ENCODE assay signal across 17 mouse cellular contexts in genomic region chr8:124271518-124271917, GRCm38 (mm10). TPM values are rescaled to one million over a fixed set of nuclear protein-coding genes. Genes with fewer than 3 reads are reported as not detected.
A peak's percentile ranks its signal among the peaks of the same experiment; 100 is the strongest.
DNase-seq lines count a peak whose midpoint lies in the region; ATAC-seq and TF ChIP-seq lines count a peak whose summit lies in the region.
"Had no signal": no experiment of that assay in that cellular context is flagged by ENCODE, and none has a peak within 500 bp of the region (broad histone marks: within the 10 kb centered on the region; RNA-seq: fewer than 3 reads in every experiment).

No protein-coding gene starts in this region.

- no peak for TF ChIP-seq CTCF in liver, postnatal 0 days (IDR thresholded peaks at IDR 0.05; ENCODE audit: low read depth)

- no peak; the same call in 1 of the 2 replicates for ATAC-seq in liver, embryonic 11.5 days (replicated peaks; ENCODE audit: low FRiP score)
- ATAC-seq in liver, postnatal 0 days = no peak

- H3K9ac ChIP-seq in liver, embryonic 11.5 days (ENCODE audit: low read depth, low read length) = no peak overlapping the region
- H3K9ac ChIP-seq in liver, postnatal 0 days (replicated peaks) = no peak overlapping the region
- H3K9ac ChIP-seq: hindbrain, embryonic 14.5 days had no signal

- no peak for TF ChIP-seq EP300 in liver, postnatal 0 days (IDR thresholded peaks at IDR 0.05; ENCODE audit: low read depth)

- DNase-seq in liver, embryonic 11.5 days (ENCODE audit: low spot score) = no peak
- DNase-seq in liver = no peak
- DNase-seq in liver, postnatal 0 days = no peak
- DNase-seq in splenic B cell, adult 2 months (ENCODE audit: low read depth, low spot score) = peak; percentile 67
- no peak for DNase-seq in Muller cell, postnatal 12 days (ENCODE audit: inconsistent ontology term)
- DNase-seq in adipocyte (ENCODE audit: low spot score) = no peak
- DNase-seq: adrenal gland, postnatal 36 days; cerebellum, postnatal 14 days; heart, adult 11 months; kidney, adult 11 months; kidney, postnatal 4 days; layer of hippocampus, postnatal 36 days; left cerebral cortex, postnatal 4 days; lung, adult 18-20 months; lung, postnatal 4 days had no signal

- WGBS in liver, embryonic 11.5 days = 61% methylated on average over 12 of the region's 12 CpGs
- WGBS in liver, postnatal 0 days (ENCODE audit: insufficient replicate concordance) = 29% methylated on average over 12 of the region's 12 CpGs

- no peaks in the 10 kb centered on the region for H3K9me3 ChIP-seq in liver, embryonic 11.5 days (ENCODE audit: control insufficient read depth, low read length)
- H3K9me3 ChIP-seq in liver, postnatal 0 days (ENCODE audit: low read length) = no peaks in the 10 kb centered on the region

- peaks cover 3% of the 10 kb centered on the region; the same call in 1 of the 2 replicates for H3K36me3 ChIP-seq in liver, embryonic 11.5 days (ENCODE audit: control insufficient read depth, insufficient read depth, low read length)
- H3K36me3 ChIP-seq in liver, postnatal 0 days (replicated peaks; ENCODE audit: insufficient read depth, low read length) = no peaks in the 10 kb centered on the region; the same call in 1 of the 2 replicates
- H3K36me3 ChIP-seq in splenic B cell, adult 2 months (ENCODE audit: control insufficient read depth, insufficient read depth, low read length, poor library complexity, severe bottlenecking) = no peaks in the 10 kb centered on the region

- H3K4me1 ChIP-seq in liver, embryonic 11.5 days (replicated peaks; ENCODE audit: control insufficient read depth, insufficient read depth, low read length) = peaks cover 26% of the 10 kb centered on the region
- peaks cover 35% of the 10 kb centered on the region for H3K4me1 ChIP-seq in brown adipose tissue, adult 24 weeks (ENCODE audit: control insufficient read depth, insufficient read depth, insufficient read length, low read length)
- peaks cover 36% of the 10 kb centered on the region for H3K4me1 ChIP-seq in liver, postnatal 0 days (ENCODE audit: insufficient read depth)

- no peak overlapping the region for H3K4me3 ChIP-seq in liver, embryonic 11.5 days (ENCODE audit: low read depth, low read length)
- no peak overlapping the region for H3K4me3 ChIP-seq in brown adipose tissue, adult 24 weeks (ENCODE audit: insufficient read depth, low read depth, low read length)
- H3K4me3 ChIP-seq in liver, postnatal 0 days (ENCODE audit: low read depth, low read length) = no peak overlapping the region

- H3K4me2 ChIP-seq in liver, embryonic 11.5 days = no peak overlapping the region
- H3K4me2 ChIP-seq in liver, postnatal 0 days (ENCODE audit: low read depth, low read length) = no peak overlapping the region
- H3K4me2 ChIP-seq: hindbrain, embryonic 14.5 days had no signal

- no peaks in the 10 kb centered on the region for H3K27me3 ChIP-seq in liver, embryonic 11.5 days (replicated peaks; ENCODE audit: control insufficient read depth, insufficient read depth, low read length)
- no peaks in the 10 kb centered on the region for H3K27me3 ChIP-seq in liver, postnatal 0 days (ENCODE audit: insufficient read depth, low read length)
- H3K27me3 ChIP-seq in splenic B cell, adult 2 months (ENCODE audit: control insufficient read depth, insufficient read depth, low read length, poor library complexity, severe bottlenecking) = no peaks in the 10 kb centered on the region

- peak overlapping the region; percentile 28; the same call in 1 of the 2 replicates for H3K27ac ChIP-seq in liver, embryonic 11.5 days (ENCODE audit: low read depth, low read length)
- H3K27ac ChIP-seq in brown adipose tissue, adult 24 weeks (replicated peaks; ENCODE audit: low read depth, low read length) = peak overlapping the region; percentile 94
- peak overlapping the region; percentile 39; the same call in 1 of the 2 replicates for H3K27ac ChIP-seq in liver, postnatal 0 days (ENCODE audit: low read depth)

RNA-seq across cellular contexts. Expression of gene Galnt2, which starts 40.3 kb away (rescaled TPM):
- polyA plus RNA-seq in liver, embryonic 11.5 days (2014; fragmentation: Nextera tagmentation; extraction: Ambion mirVana) = 46.6 and 48.6 TPM in 2 replicates
- 34.1 and 54.4 TPM in 2 replicates for polyA plus RNA-seq in brown adipose tissue, adult 24 weeks (2012; ENCODE audit: insufficient read depth, insufficient read length, missing spikeins)
- polyA plus RNA-seq in liver, postnatal 0 days (2015; fragmentation: Nextera tagmentation; extraction: Ambion mirVana) = 23.3 and 23.5 TPM in 2 replicates

Comparison
In these comparisons a context has a peak if more than half of its experiments do, and no peak if none do; other contexts are left out.
1. H3K27ac ChIP-seq: peak in every context shown above with its lines; median percentile 94 in brown adipose tissue, adult 24 weeks; 39 in liver, postnatal 0 days; 28 in liver, embryonic 11.5 days.